Mouse (Mus musculus): ENCODE data around the gene Rab44. TPM values are rescaled to one million over a fixed set of nuclear protein-coding genes. Genes with fewer than 3 reads are reported as not detected.

The Rab44 gene
- polyA plus RNA-seq, 1 experiment: 0.23 TPM

GRCm38 (mm10) chr17:29171001-29171772 is 57.2 kb downstream of the Rab44 start:
- peak; percentile 82 for DNase-seq (ENCODE audit: low read depth)
- TF ChIP-seq POLR2A (IDR thresholded peaks at IDR 0.05; ENCODE audit: borderline replicate concordance, extremely low read depth, insufficient read depth, insufficient read length, poor library complexity, severe bottlenecking) (no peak), CTCF (IDR thresholded peaks at IDR 0.05; ENCODE audit: borderline replicate concordance, extremely low read depth, insufficient read depth, insufficient read length) (peak; percentile 92)

DNA sequence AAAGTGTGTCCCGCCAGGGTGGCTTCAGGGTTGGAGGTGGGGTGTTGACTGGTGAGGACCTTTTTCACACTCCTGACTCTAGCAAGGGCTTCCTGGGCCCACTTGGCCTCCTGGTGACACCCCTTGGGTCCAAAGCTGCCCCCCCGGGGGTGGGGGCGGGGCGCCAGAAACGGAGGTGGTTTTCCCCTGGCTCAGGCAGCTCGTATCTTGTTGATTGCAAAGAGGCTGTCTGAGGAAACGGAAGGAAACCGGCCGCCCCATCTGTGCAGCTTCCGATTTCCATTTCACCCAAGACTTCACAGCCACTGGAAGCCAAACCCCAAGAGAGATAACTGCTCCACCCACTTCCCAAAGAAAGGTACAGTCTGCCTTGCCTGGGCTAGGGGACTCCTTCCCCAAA is 58.1 kb downstream of the Rab44 start:
- TF ChIP-seq CTCF (IDR thresholded peaks at IDR 0.05; ENCODE audit: borderline replicate concordance, extremely low read depth, insufficient read depth, insufficient read length) (no peak), POLR2A (IDR thresholded peaks at IDR 0.05; ENCODE audit: borderline replicate concordance, extremely low read depth, insufficient read depth, insufficient read length, poor library complexity, severe bottlenecking) (no peak)

DNA sequence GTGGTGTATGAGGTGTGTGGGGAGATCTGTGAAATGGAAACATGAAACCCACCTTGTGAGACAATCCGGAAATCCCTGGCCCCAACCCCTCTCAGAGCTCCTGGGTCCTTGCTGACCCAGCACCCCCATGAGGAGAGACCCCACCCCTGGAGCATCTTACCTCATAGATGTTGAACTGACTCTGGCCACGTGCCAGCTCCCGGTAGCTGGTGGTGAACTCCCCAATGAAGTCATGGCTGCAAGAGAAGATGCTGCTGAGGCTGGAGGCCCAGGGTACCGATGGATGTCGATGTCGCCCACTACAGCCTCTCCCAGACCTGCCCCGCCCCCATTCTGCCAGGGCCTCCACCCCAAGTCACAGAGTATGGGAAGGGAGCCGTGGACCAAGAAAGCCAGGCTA is 59.2 kb downstream of the Rab44 start:
- no peak for TF ChIP-seq CTCF (IDR thresholded peaks at IDR 0.05; ENCODE audit: borderline replicate concordance, extremely low read depth, insufficient read depth, insufficient read length)
- TF ChIP-seq POLR2A (IDR thresholded peaks at IDR 0.05; ENCODE audit: borderline replicate concordance, extremely low read depth, insufficient read depth, insufficient read length, poor library complexity, severe bottlenecking): no peak
- no peak for DNase-seq (ENCODE audit: low read depth)

More for the DNA sequence above, 58.1 kb downstream of the Rab44 start:
- DNase-seq (ENCODE audit: low read depth): no peak

GRCm38 (mm10) chr17:29175693-29176092 is 61.7 kb downstream of the Rab44 start:
- TF ChIP-seq POLR2A (IDR thresholded peaks at IDR 0.05; ENCODE audit: borderline replicate concordance, extremely low read depth, insufficient read depth, insufficient read length, poor library complexity, severe bottlenecking) (no peak), CTCF (IDR thresholded peaks at IDR 0.05; ENCODE audit: borderline replicate concordance, extremely low read depth, insufficient read depth, insufficient read length) (no peak)
- no peak for DNase-seq (ENCODE audit: low read depth)

DNA sequence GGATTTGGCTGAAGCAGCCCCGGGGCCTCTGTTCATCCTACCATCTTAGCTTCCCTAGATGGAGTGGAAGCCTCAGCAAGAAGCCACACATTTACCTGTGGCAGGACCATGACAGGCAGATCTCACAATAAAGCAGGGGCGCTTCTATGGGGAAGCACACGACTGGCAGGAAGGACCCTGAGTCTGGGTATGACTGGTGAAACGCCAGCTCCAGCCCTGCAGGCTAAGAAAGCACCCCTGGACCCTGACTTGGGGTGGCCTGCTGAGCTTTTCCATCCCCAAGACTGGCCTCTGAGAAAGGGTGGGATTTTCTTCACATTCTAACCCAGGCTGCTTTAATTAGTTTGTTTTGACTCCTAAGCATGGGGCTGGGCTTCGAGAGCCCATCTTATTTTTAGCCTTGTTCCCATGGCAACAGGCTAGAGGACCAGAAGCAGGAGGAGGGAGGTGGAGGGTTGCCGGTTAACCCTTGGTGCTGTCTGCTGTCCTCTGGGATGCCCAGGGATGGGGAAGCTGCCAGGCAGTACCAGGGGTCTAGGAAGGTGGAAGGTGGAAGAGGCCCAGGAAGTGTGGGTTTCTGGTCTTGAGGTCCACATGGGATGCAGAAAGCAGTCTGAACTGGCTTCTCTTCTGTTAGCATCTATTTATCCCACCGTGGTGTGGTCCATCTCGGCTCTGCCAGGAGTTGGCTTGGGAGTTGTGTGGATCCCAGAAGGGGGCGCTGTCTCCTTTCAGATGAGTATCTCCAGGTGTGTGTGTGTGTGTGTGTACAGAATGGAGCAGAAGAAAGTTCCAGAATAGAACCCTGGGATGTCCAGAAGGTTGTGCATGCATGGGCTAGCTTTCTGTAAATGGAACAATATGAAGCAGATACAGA is 62.7 kb downstream of the Rab44 start:
- TF ChIP-seq CTCF (IDR thresholded peaks at IDR 0.05; ENCODE audit: borderline replicate concordance, extremely low read depth, insufficient read depth, insufficient read length): peak; percentile 78
- TF ChIP-seq POLR2A (IDR thresholded peaks at IDR 0.05; ENCODE audit: borderline replicate concordance, extremely low read depth, insufficient read depth, insufficient read length, poor library complexity, severe bottlenecking): no peak
- peak; percentile 90 for DNase-seq (ENCODE audit: low read depth)

- DNase-seq (ENCODE audit: low read depth): no peak
- TF ChIP-seq CTCF (IDR thresholded peaks at IDR 0.05; ENCODE audit: borderline replicate concordance, extremely low read depth, insufficient read depth, insufficient read length): no peak
- TF ChIP-seq POLR2A (IDR thresholded peaks at IDR 0.05; ENCODE audit: borderline replicate concordance, extremely low read depth, insufficient read depth, insufficient read length, poor library complexity, severe bottlenecking): no peak
Observed at GRCm38 (mm10) chr17:29178503-29179059, 64.6 kb downstream of the Rab44 start.

DNA sequence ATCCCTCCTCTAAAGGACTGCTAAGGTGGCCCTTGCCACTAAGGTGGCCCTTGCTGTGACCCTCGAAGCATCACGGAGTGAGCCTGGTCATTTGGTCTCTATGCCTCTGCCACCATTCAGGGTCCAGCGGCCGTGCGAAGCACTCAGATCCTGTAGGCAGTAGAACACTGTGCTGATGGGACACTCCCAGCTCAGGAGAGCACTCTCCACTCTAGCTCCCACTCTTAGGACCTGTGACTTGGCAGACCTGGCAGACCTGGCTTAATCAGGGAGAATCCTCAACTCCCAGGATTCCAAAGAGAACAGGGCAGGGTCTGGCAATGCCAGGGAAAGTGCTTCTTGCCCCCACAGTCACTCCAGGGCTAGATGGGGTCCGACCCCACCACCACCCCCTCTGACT is 66.0 kb downstream of the Rab44 start:
- TF ChIP-seq POLR2A (IDR thresholded peaks at IDR 0.05; ENCODE audit: borderline replicate concordance, extremely low read depth, insufficient read depth, insufficient read length, poor library complexity, severe bottlenecking) (no peak), CTCF (IDR thresholded peaks at IDR 0.05; ENCODE audit: borderline replicate concordance, extremely low read depth, insufficient read depth, insufficient read length) (no peak)
- DNase-seq (ENCODE audit: low read depth): no peak

GRCm38 (mm10) chr17:29180406-29181127 is 66.6 kb downstream of the Rab44 start:
- TF ChIP-seq POLR2A (IDR thresholded peaks at IDR 0.05; ENCODE audit: borderline replicate concordance, extremely low read depth, insufficient read depth, insufficient read length, poor library complexity, severe bottlenecking) (no peak), CTCF (IDR thresholded peaks at IDR 0.05; ENCODE audit: borderline replicate concordance, extremely low read depth, insufficient read depth, insufficient read length) (no peak)
- DNase-seq (ENCODE audit: low read depth): no peak

DNA sequence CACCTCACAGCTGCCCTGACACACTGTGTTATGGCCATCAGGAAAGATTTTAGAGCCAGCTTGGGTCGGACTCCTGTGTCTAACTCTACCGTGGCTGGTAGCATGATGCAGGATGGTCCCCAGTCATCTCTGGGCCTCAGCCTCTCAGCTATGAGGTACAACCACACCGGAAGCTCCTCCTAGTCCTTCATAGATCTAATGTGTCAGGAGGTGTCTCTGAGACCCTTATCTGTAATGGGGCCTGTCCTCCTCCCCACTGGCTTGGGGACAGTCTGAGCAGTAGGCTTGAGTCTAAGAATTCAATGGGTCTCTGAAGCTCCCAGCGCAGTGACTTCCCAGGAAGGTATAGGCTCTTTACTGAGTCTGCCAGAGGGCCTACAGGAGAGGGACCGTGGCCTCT is 67.8 kb downstream of the Rab44 start:
- TF ChIP-seq POLR2A (IDR thresholded peaks at IDR 0.05; ENCODE audit: borderline replicate concordance, extremely low read depth, insufficient read depth, insufficient read length, poor library complexity, severe bottlenecking) (no peak), CTCF (IDR thresholded peaks at IDR 0.05; ENCODE audit: borderline replicate concordance, extremely low read depth, insufficient read depth, insufficient read length) (no peak)
- DNase-seq (ENCODE audit: low read depth): no peak

DNA sequence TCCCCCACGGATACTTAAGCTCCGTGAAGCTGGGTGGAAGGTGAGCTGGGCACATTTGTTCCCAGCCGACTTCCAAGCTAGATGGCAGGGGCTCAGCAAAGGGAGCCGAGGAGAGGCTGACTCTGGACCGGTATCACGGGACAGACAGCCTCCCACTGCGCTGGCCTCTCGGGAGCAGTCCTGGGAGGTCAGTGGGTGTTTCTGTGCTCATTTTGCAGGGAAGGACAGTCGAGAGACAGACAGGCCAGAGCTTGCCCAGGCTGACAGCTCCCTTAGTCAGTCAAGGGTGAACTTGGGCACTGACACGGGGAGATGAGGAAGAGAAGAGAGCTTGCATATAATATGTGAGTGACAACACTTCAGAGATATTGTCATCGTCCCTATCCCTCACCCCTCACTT is 69.2 kb downstream of the Rab44 start:
- no peak for TF ChIP-seq CTCF (IDR thresholded peaks at IDR 0.05; ENCODE audit: borderline replicate concordance, extremely low read depth, insufficient read depth, insufficient read length)
- TF ChIP-seq POLR2A (IDR thresholded peaks at IDR 0.05; ENCODE audit: borderline replicate concordance, extremely low read depth, insufficient read depth, insufficient read length, poor library complexity, severe bottlenecking): no peak
- DNase-seq (ENCODE audit: low read depth): no peak
